Mouse (Mus musculus) urinary bladder, postnatal 25 days (tissue): ENCODE results near the gene Hcrtr2.

Experiments used
- DNase-seq: peaks from one replicate; pipeline ENCODE4 v3.0.0; 2022; ENCODE audit warnings: low spot score

Gene Hcrtr2

GRCm38 (mm10) chr9:76234899-76235298 lies 88.8 kb downstream of the Hcrtr2 start:
- DNase-seq = no peak

GRCm38 (mm10) chr9:76230400-76230799 lies 93.3 kb downstream of the Hcrtr2 start:
- no peak for DNase-seq

GRCm38 (mm10) chr9:76217178-76217975 lies 106.3 kb downstream of the Hcrtr2 start:
- no peak for DNase-seq

GRCm38 (mm10) chr9:76214678-76215077 lies 109.0 kb downstream of the Hcrtr2 start:
- DNase-seq = no peak

- no peak for DNase-seq
These were observed 110.1 kb downstream of the Hcrtr2 start, which contains the start of gene Gfral for GRCm38 (mm10) chr9:76213557-76213956. TSS of gene Gfral (minus strand) at chr9:76213657.

GRCm38 (mm10) chr9:76196917-76197316 lies 126.7 kb downstream of the Hcrtr2 start:
- DNase-seq = no peak

- no peak for DNase-seq
These were observed 144.4 kb downstream of the Hcrtr2 start for GRCm38 (mm10) chr9:76179221-76179620.
